Mouse (Mus musculus) bone marrow macrophage, adult 2 months (primary cell): Measurements from ENCODE around the gene Chfr. TPM values are rescaled to one million over a fixed set of nuclear protein-coding genes. Genes with fewer than 3 reads are reported as not detected.

Source experiments
- H3K27ac ChIP-seq: 2 replicates; pipeline ENCODE4 v1.5.1; 2012; ENCODE audit warnings: low read depth, low read length; ENCODE audit not compliant: insufficient read depth
- H3K4me1 ChIP-seq: 2 replicates; pipeline ENCODE4 v1.6.1; 2012; ENCODE audit warnings: low read length; ENCODE audit not compliant: control insufficient read depth, insufficient read depth
- H3K4me3 ChIP-seq: 2 replicates; pipeline ENCODE4 v1.5.1; 2012; ENCODE audit warnings: mild to moderate bottlenecking, low read length, moderate library complexity; ENCODE audit not compliant: insufficient read depth
- CTCF ChIP-seq: IDR thresholded peaks from 2 replicates; pipeline ENCODE4 v1.5.1; 2012; ENCODE audit warnings: low read depth, mild to moderate bottlenecking, low read length, moderate library complexity
- POLR2A ChIP-seq: IDR thresholded peaks from 2 replicates; pipeline ENCODE4 v1.6.1; 2012; ENCODE audit warnings: mild to moderate bottlenecking, low read depth, low read length, borderline replicate concordance
- polyA plus RNA-seq: library from polyadenylated mRNA; stranded (reverse); fragments of >200 nt; gene quantifications from 2 replicates; pipeline ENCODE4 v1.2.4, GENCODE M21; 2012; ENCODE audit not compliant: missing spikeins, insufficient read depth, insufficient read length

The Chfr gene
- 42.3 and 42.5 TPM in 2 replicates for polyA plus RNA-seq

- no peak for TF ChIP-seq CTCF
- 0 out of 2 replicates have a peak, but pooled peaks have one; percentile 63 for TF ChIP-seq POLR2A
- peak within 1 kb of the TSS; percentile 33; the same call in 1 of the 2 replicates for H3K27ac ChIP-seq
- peak within 1 kb of the TSS; percentile 99 for H3K4me3 ChIP-seq
- peaks cover 3% of the 10 kb centered on the region; the same call in 1 of the 2 replicates for H3K4me1 ChIP-seq
Observed at GRCm38 (mm10) chr5:110135293-110136086, at the start of gene Chfr. Gene Chfr, plus strand, starts transcription at chr5:110135842.

GRCm38 (mm10) chr5:110086161-110086866, 49.3 kb upstream of the Chfr start:
- Histone ChIP-seq H3K4me1 (no peaks in the 10 kb centered on the region), H3K27ac (no peak overlapping the region), H3K4me3 (no peak overlapping the region)
- TF ChIP-seq CTCF (no peak), POLR2A (no peak)

GRCm38 (mm10) chr5:110091546-110091945, 44.1 kb upstream of the Chfr start:
- TF ChIP-seq POLR2A (no peak), CTCF (no peak)
- no peak overlapping the region for H3K27ac ChIP-seq
- H3K4me1 ChIP-seq: peaks cover 3% of the 10 kb centered on the region
- H3K4me3 ChIP-seq: no peak overlapping the region

- peak within 1 kb of the TSS; percentile 59 for H3K27ac ChIP-seq
- TF ChIP-seq POLR2A (no peak), CTCF (no peak)
- peak within 1 kb of the TSS; percentile 62 for H3K4me3 ChIP-seq
- peaks cover 3% of the 10 kb centered on the region for H3K4me1 ChIP-seq
Observed at GRCm38 (mm10) chr5:110094030-110094846, 41.4 kb upstream of the Chfr start, which contains the start of gene Gm35315. Gene Gm35315, minus strand, starts transcription at chr5:110094420.

- no peak for TF ChIP-seq POLR2A
- TF ChIP-seq CTCF: no peak
- Histone ChIP-seq H3K27ac (peak overlapping the region; percentile 59), H3K4me1 (peaks cover 3% of the 10 kb centered on the region), H3K4me3 (peak overlapping the region; percentile 62)
Observed at GRCm38 (mm10) chr5:110094847-110095213, 40.8 kb upstream of the Chfr start.

- H3K27ac ChIP-seq: no peak overlapping the region
- H3K4me3 ChIP-seq: no peak overlapping the region
- TF ChIP-seq POLR2A (no peak), CTCF (no peak)
- peaks cover 6% of the 10 kb centered on the region for H3K4me1 ChIP-seq
Observed at GRCm38 (mm10) chr5:110098991-110099477, 36.6 kb upstream of the Chfr start.

- H3K4me3 ChIP-seq: no peak within 1 kb of the TSS
- H3K27ac ChIP-seq: no peak within 1 kb of the TSS
- H3K4me1 ChIP-seq: peaks cover 6% of the 10 kb centered on the region
- TF ChIP-seq POLR2A: no peak
- TF ChIP-seq CTCF: no peak
Observed at GRCm38 (mm10) chr5:110099656-110100580, 35.7 kb upstream of the Chfr start, which contains the start of gene Plcxd1. Gene Plcxd1, plus strand, starts transcription at chr5:110099969.

- TF ChIP-seq POLR2A (no peak), CTCF (no peak)
- H3K4me1 ChIP-seq: peaks cover 3% of the 10 kb centered on the region; the same call in 1 of the 2 replicates
- peak overlapping the region; percentile 24 for H3K4me3 ChIP-seq
- H3K27ac ChIP-seq: no peak overlapping the region
Observed at GRCm38 (mm10) chr5:110100921-110101631, 34.6 kb upstream of the Chfr start.
